1 mouse cellular context compared by ENCODE assay signal in genomic region chr16:92457594-92457993, GRCm38 (mm10).
TF ChIP-seq lines count a peak whose summit lies in the region.

No protein-coding gene starts in this region.

TF ChIP-seq in CH12.LX, 34 proteins besides CTCF, POLR2A, EP300 and RAD21 (continued from another document):
- TF ChIP-seq ZMIZ1 (IDR thresholded peaks at IDR 0.05; ENCODE audit: low read depth, low read length) (no peak), JUN (IDR thresholded peaks at IDR 0.05; ENCODE audit: insufficient read depth, low read depth, low read length) (no peak), MYC (IDR thresholded peaks at IDR 0.05; ENCODE audit: low read depth, low read length) (0 out of 2 replicates have a peak, but pooled peaks have one; percentile 14), CHD1 (IDR thresholded peaks at IDR 0.05; ENCODE audit: low read depth, low read length) (no peak), TBP (conservative IDR thresholded peaks at IDR 0.05; ENCODE audit: low read depth, low read length) (no peak), IRF4 (IDR thresholded peaks at IDR 0.05; ENCODE audit: low read depth, low read length) (peak; percentile 58; the same call in 1 of the 2 replicates), SMC3 (IDR thresholded peaks at IDR 0.05; ENCODE audit: low read depth, low read length) (peak; percentile 95), HCFC1 (IDR thresholded peaks at IDR 0.05; ENCODE audit: low read depth, low read length) (no peak), BHLHE40 (IDR thresholded peaks at IDR 0.05; ENCODE audit: low read depth, low read length) (no peak), MAX (IDR thresholded peaks at IDR 0.05; ENCODE audit: low read length) (no peak), POLR2AphosphoS2 (IDR thresholded peaks at IDR 0.05; ENCODE audit: low read depth, low read length) (no peak), ZKSCAN1 (IDR thresholded peaks at IDR 0.05; ENCODE audit: borderline replicate concordance, low read depth, low read length) (no peak), USF1 (IDR thresholded peaks at IDR 0.05; ENCODE audit: low read depth, low read length) (no peak)
TF ChIP-seq in CH12.LX: peak in this region for 8.
